Mouse (Mus musculus) thymus, adult 2 months (tissue): ENCODE results near the gene H2-Ob. TPM values are rescaled to one million over a fixed set of nuclear protein-coding genes. Genes with fewer than 3 reads are reported as not detected.
"Not testable (repeated sequence)": the region's sequence is repeated elsewhere in the genome, so short reads cannot be mapped to it uniquely, and the experiment has no call there.

Source experiments
- DNase-seq: peaks from one replicate; pipeline ENCODE4 v3.0.0; 2021
- H3K27ac ChIP-seq: fragments of 200-500 bp; 2 replicates; pipeline ENCODE4 v1.5.1; 2012; ENCODE audit warnings: low read length, control low read depth; ENCODE audit not compliant: control insufficient read depth, insufficient read depth
- H3K27me3 ChIP-seq: fragments of 200-500 bp; 2 replicates; pipeline ENCODE4 v1.6.1; 2012; ENCODE audit warnings: mild to moderate bottlenecking, low read length, moderate library complexity, mixed read lengths; ENCODE audit not compliant: control insufficient read depth, insufficient read depth
- H3K36me3 ChIP-seq: fragments of 200-500 bp; 2 replicates; pipeline ENCODE4 v1.6.1; 2012; ENCODE audit warnings: mild to moderate bottlenecking, low read length, moderate library complexity; ENCODE audit not compliant: control insufficient read depth, insufficient read depth
- H3K4me1 ChIP-seq: fragments of 200-500 bp; replicated peaks from 2 replicates; pipeline ENCODE4 v1.6.1; 2012; ENCODE audit warnings: low read length; ENCODE audit not compliant: control insufficient read depth, insufficient read depth
- H3K4me3 ChIP-seq: fragments of 200-500 bp; 2 replicates; pipeline ENCODE4 v1.5.1; 2012; ENCODE audit warnings: mild to moderate bottlenecking, low read length, control low read depth, moderate library complexity; ENCODE audit not compliant: control insufficient read depth, insufficient read depth
- CTCF ChIP-seq: fragments of 200-500 bp; IDR thresholded peaks from 2 replicates; pipeline ENCODE4 v1.5.1; 2012; ENCODE audit warnings: mild to moderate bottlenecking, control low read depth, low read length, moderate library complexity, borderline replicate concordance; ENCODE audit not compliant: control insufficient read depth, poor library complexity, insufficient read depth; ENCODE audit errors: extremely low read depth
- POLR2A ChIP-seq: fragments of 200-500 bp; IDR thresholded peaks from 2 replicates; pipeline ENCODE4 v1.6.1; 2012; ENCODE audit warnings: mild to moderate bottlenecking, low read length, control low read depth, moderate library complexity; ENCODE audit not compliant: control insufficient read depth, poor library complexity, insufficient read depth; ENCODE audit errors: extremely low read depth
- WGBS: fragments of 180-500 bp; shearing (Covaris S2); methylation state at CpG from one replicate; pipeline ENCODE4 v1.1.7; 2018; 5-methylcytosine and 5-hydroxymethylcytosine counted together
- polyA plus RNA-seq: library from polyadenylated mRNA; depleted of rRNA; stranded (reverse); fragments of >200 nt; gene quantifications from 2 replicates; pipeline ENCODE4 v1.2.3, GENCODE M21; 2012

Gene H2-Ob
- polyA plus RNA-seq, 1 experiment, result 37.5 TPM

- H3K4me1 ChIP-seq, H3K4me3 ChIP-seq, H3K27ac ChIP-seq, H3K27me3 ChIP-seq: not testable (repeated sequence)
- peak; percentile 65; the same call in 1 of the 2 replicates for TF ChIP-seq CTCF
- peaks cover 41% of the 10 kb centered on the region for H3K36me3 ChIP-seq
- 92% methylated on average over 7 of the region's 11 CpGs for WGBS
- peak; percentile 86 for DNase-seq
These were observed 19.6 kb upstream of the H2-Ob start for GRCm38 (mm10) chr17:34219096-34219495.

- H3K27ac ChIP-seq, H3K27me3 ChIP-seq, H3K4me1 ChIP-seq, H3K4me3 ChIP-seq, DNase-seq: not testable (repeated sequence)
- 96% methylated on average over 6 of the region's 7 CpGs for WGBS
- H3K36me3 ChIP-seq, result peaks cover 34% of the 10 kb centered on the region
These were observed 18.9 kb upstream of the H2-Ob start for GRCm38 (mm10) chr17:34219801-34220200.

GRCm38 (mm10) chr17:34220401-34220800 lies 18.3 kb upstream of the H2-Ob start:
- H3K4me3 ChIP-seq, H3K27me3 ChIP-seq, H3K27ac ChIP-seq, H3K4me1 ChIP-seq, DNase-seq: not testable (repeated sequence)
- 100% methylated on average over 8 of the region's 16 CpGs for whole genome bisulfite sequencing
- H3K36me3 ChIP-seq, result peaks cover 28% of the 10 kb centered on the region

- Histone ChIP-seq H3K36me3 (no peaks in the 10 kb centered on the region), H3K4me3 (no peak overlapping the region), H3K27ac (no peak overlapping the region), H3K4me1 (no peaks in the 10 kb centered on the region), H3K27me3 (no peaks in the 10 kb centered on the region)
- DNase-seq, result no peak
- WGBS, result over 99% methylated on average over 3 of the region's 3 CpGs
- TF ChIP-seq POLR2A, result no peak
- no peak for TF ChIP-seq CTCF
These were observed 13.9 kb upstream of the H2-Ob start for GRCm38 (mm10) chr17:34224816-34225215.

- DNase-seq, result no peak
These were observed 13.3 kb upstream of the H2-Ob start for GRCm38 (mm10) chr17:34225426-34225825.

GRCm38 (mm10) chr17:34225911-34226310 lies 12.8 kb upstream of the H2-Ob start:
- not testable (repeated sequence) for H3K27ac ChIP-seq, H3K4me1 ChIP-seq, H3K4me3 ChIP-seq, H3K36me3 ChIP-seq, H3K27me3 ChIP-seq, DNase-seq
- 99% methylated on average over 16 of the region's 23 CpGs for WGBS

More at GRCm38 (mm10) chr17:34225426-34225825, 13.3 kb upstream of the H2-Ob start:
- H3K27ac ChIP-seq, result no peak overlapping the region
- TF ChIP-seq POLR2A (no peak), CTCF (no peak)
- H3K4me3 ChIP-seq, result no peak overlapping the region
- H3K36me3 ChIP-seq, result no peaks in the 10 kb centered on the region
- H3K27me3 ChIP-seq, result no peaks in the 10 kb centered on the region
- no peaks in the 10 kb centered on the region for H3K4me1 ChIP-seq
- 97% methylated on average over 8 of the region's 8 CpGs for WGBS

GRCm38 (mm10) chr17:34230971-34231370 lies 7.7 kb upstream of the H2-Ob start:
- not testable (repeated sequence) for H3K36me3 ChIP-seq, H3K27ac ChIP-seq, H3K4me3 ChIP-seq, H3K27me3 ChIP-seq, H3K4me1 ChIP-seq, DNase-seq
- 97% methylated on average over 9 of the region's 9 CpGs for WGBS

- H3K36me3 ChIP-seq, H3K4me3 ChIP-seq, H3K4me1 ChIP-seq, H3K27me3 ChIP-seq, DNase-seq, H3K27ac ChIP-seq: not testable (repeated sequence)
- 98% methylated on average over 7 of the region's 7 CpGs for WGBS
These were observed 6.7 kb upstream of the H2-Ob start for GRCm38 (mm10) chr17:34232021-34232420.
